Mouse (Mus musculus) C2C12 (cell line): Measurements from ENCODE around the gene Fancc. TPM values are rescaled to one million over a fixed set of nuclear protein-coding genes. Genes with fewer than 3 reads are reported as not detected.

Source experiments
- H3K27me3 ChIP-seq: one replicate; pipeline ENCODE4 v1.6.1; 2011; ENCODE audit not compliant: control insufficient read depth, insufficient read depth, insufficient read length
- H3K36me3 ChIP-seq: one replicate; pipeline ENCODE4 v1.6.1; 2011; ENCODE audit not compliant: control insufficient read depth, insufficient read depth
- H3K4me3 ChIP-seq: one replicate; pipeline ENCODE4 v1.5.1; 2011; ENCODE audit warnings: mild to moderate bottlenecking, control low read depth; ENCODE audit not compliant: poor library complexity, insufficient read depth, severe bottlenecking
- H3K79me2 ChIP-seq: one replicate; pipeline ENCODE4 v1.6.1; 2011; ENCODE audit not compliant: control insufficient read depth, insufficient read depth
- H3K79me3 ChIP-seq: one replicate; pipeline ENCODE4 v1.6.1; 2011; ENCODE audit warnings: low read depth, control low read depth
- H3ac ChIP-seq: one replicate; pipeline ENCODE3; 2011; ENCODE audit warnings: low read depth; ENCODE audit not compliant: control insufficient read depth, insufficient read length
- CEBPB ChIP-seq: IDR thresholded peaks from one replicate; pipeline ENCODE4 v1.6.1; 2011; ENCODE audit warnings: low read depth, mild to moderate bottlenecking, control low read depth, moderate library complexity
- CTCF ChIP-seq: IDR thresholded peaks from one replicate; pipeline ENCODE4 v1.5.1; 2011; ENCODE audit not compliant: control insufficient read depth, insufficient read depth, insufficient read length
- FOSL1 ChIP-seq: IDR thresholded peaks from one replicate; pipeline ENCODE4 v1.8.0; 2011; ENCODE audit warnings: mild to moderate bottlenecking, low read length; ENCODE audit not compliant: poor library complexity, insufficient read depth, severe bottlenecking
- MAX ChIP-seq: IDR thresholded peaks from one replicate; pipeline ENCODE4 v1.6.1; 2011; ENCODE audit warnings: mild to moderate bottlenecking, control low read depth
- MYOD1 ChIP-seq: IDR thresholded peaks from one replicate; pipeline ENCODE4 v1.6.1; 2011; ENCODE audit warnings: low read depth; ENCODE audit not compliant: control insufficient read depth, insufficient read length
- MYOG ChIP-seq: IDR thresholded peaks from one replicate; pipeline ENCODE4 v1.6.1; 2011; ENCODE audit not compliant: control insufficient read depth, insufficient read length; ENCODE audit errors: extremely low read depth
- USF1 ChIP-seq: IDR thresholded peaks from one replicate; pipeline ENCODE4 v1.6.1; 2011; ENCODE audit warnings: low read depth, mild to moderate bottlenecking, control low read depth, moderate library complexity
- polyA plus RNA-seq: library from polyadenylated mRNA; unstranded; fragments of >200 nt; fragmentation: generic; extraction: Trizol; gene quantifications from one replicate; pipeline ENCODE4 v1.2.1, GENCODE M21; 2012; ENCODE audit warnings: missing spikeins

The Fancc gene
- polyA plus RNA-seq, 1 experiment: 9.3 TPM

GRCm38 (mm10) chr13:63423060-63423459 lies 74.0 kb downstream of the Fancc start:
- H3K36me3 ChIP-seq: no peaks in the 10 kb centered on the region
- no peak for TF ChIP-seq MYOD1
- TF ChIP-seq CTCF: no peak
- no peak for TF ChIP-seq FOSL1
- no peak for TF ChIP-seq MAX
- no peak for TF ChIP-seq MYOG
- TF ChIP-seq CEBPB: no peak
- TF ChIP-seq USF1: no peak
- no peak overlapping the region for H3ac ChIP-seq
- H3K79me2 ChIP-seq: no peaks in the 10 kb centered on the region
- H3K4me3 ChIP-seq: no peak overlapping the region
- no peaks in the 10 kb centered on the region for H3K79me3 ChIP-seq
- H3K27me3 ChIP-seq: no peaks in the 10 kb centered on the region

GRCm38 (mm10) chr13:63421225-63421624 lies 75.9 kb downstream of the Fancc start:
- Histone ChIP-seq H3K27me3 (no peaks in the 10 kb centered on the region), H3K4me3 (no peak overlapping the region), H3K36me3 (no peaks in the 10 kb centered on the region), H3K79me2 (no peaks in the 10 kb centered on the region), H3K79me3 (no peaks in the 10 kb centered on the region), H3ac (no peak overlapping the region)
- TF ChIP-seq MYOD1 (no peak), MAX (no peak), USF1 (no peak), FOSL1 (no peak), CEBPB (no peak), MYOG (no peak), CTCF (no peak)

DNA sequence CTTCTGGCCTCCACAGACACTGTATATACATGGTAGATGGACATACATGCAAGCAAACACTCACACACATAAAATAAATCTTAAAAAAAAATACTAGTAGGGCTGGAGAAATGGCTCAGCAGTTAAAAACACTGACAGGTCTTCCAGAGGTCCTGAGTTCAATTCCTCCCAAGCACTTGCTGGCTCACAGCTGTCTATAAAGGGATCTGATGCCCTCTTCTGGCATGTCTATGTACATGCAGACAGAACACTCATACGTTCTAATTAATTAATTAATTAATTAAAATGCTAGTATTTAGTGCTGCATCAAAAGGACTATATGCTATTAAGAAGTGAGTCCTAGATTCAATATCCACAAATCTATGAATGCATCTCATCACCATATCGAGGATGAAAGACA lies 78.9 kb downstream of the Fancc start:
- H3K4me3 ChIP-seq: no peak overlapping the region
- no peaks in the 10 kb centered on the region for H3K27me3 ChIP-seq
- H3K79me2 ChIP-seq: no peaks in the 10 kb centered on the region
- TF ChIP-seq MAX (no peak), CEBPB (no peak), FOSL1 (no peak), MYOD1 (no peak), MYOG (no peak), CTCF (no peak), USF1 (no peak)
- H3K36me3 ChIP-seq: no peaks in the 10 kb centered on the region
- no peaks in the 10 kb centered on the region for H3K79me3 ChIP-seq
- H3ac ChIP-seq: no peak overlapping the region

GRCm38 (mm10) chr13:63416824-63417223 lies 80.3 kb downstream of the Fancc start:
- Histone ChIP-seq H3K36me3 (no peaks in the 10 kb centered on the region), H3K27me3 (no peaks in the 10 kb centered on the region), H3K4me3 (no peak overlapping the region)

DNA sequence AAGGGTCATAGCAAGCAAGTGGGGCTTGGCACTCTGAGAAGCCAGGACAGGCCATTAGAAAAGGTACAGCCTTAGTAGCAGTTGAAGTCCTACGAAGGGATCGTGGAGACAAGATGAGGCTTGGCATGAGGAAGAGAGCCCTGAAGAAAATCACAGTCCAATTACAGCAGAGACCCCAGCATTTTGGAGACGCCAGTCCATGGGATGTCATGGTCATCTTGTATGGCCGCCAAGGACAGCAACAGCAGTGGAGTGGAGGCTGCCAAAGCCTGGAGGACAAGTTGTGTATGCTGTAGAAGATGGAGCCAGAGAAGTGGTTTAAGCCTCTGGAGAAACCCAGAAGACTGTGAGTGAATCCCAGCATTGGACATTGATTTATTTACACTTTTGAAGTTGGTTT lies 84.4 kb downstream of the Fancc start:
- Histone ChIP-seq H3K79me2 (no peaks in the 10 kb centered on the region), H3K36me3 (no peaks in the 10 kb centered on the region), H3K4me3 (no peak overlapping the region), H3K79me3 (no peaks in the 10 kb centered on the region), H3ac (no peak overlapping the region), H3K27me3 (no peaks in the 10 kb centered on the region)
- TF ChIP-seq MYOG (no peak), CTCF (no peak), MYOD1 (no peak), FOSL1 (no peak), MAX (no peak), USF1 (no peak), CEBPB (no peak)

More at GRCm38 (mm10) chr13:63416824-63417223, 80.3 kb downstream of the Fancc start:
- H3K79me3 ChIP-seq: no peaks in the 10 kb centered on the region
- H3K79me2 ChIP-seq: no peaks in the 10 kb centered on the region
- TF ChIP-seq CEBPB (no peak), FOSL1 (no peak), MYOD1 (no peak), USF1 (no peak)
- H3ac ChIP-seq: no peak overlapping the region

GRCm38 (mm10) chr13:63411310-63412022 lies 85.6 kb downstream of the Fancc start:
- no peaks in the 10 kb centered on the region for H3K79me2 ChIP-seq
- H3K79me3 ChIP-seq: no peaks in the 10 kb centered on the region
- no peaks in the 10 kb centered on the region for H3K27me3 ChIP-seq
- no peaks in the 10 kb centered on the region for H3K36me3 ChIP-seq
- no peak overlapping the region for H3ac ChIP-seq
- no peak overlapping the region for H3K4me3 ChIP-seq
- TF ChIP-seq MAX (no peak), MYOG (no peak)
